Mouse (Mus musculus) megakaryocyte, embryonic 14.5 days (primary cell): ENCODE results near the gene Mfrp. TPM values are rescaled to one million over a fixed set of nuclear protein-coding genes. Genes with fewer than 3 reads are reported as not detected.

Experiments
- H3K27me3 ChIP-seq: replicated peaks from 2 replicates; pipeline ENCODE3; 2012; ENCODE audit warnings: inconsistent platforms
- H3K36me3 ChIP-seq: replicated peaks from 2 replicates; pipeline ENCODE3; 2012; ENCODE audit warnings: low read length, inconsistent platforms, mixed read lengths
- H3K4me1 ChIP-seq: 2 replicates; pipeline ENCODE4 v1.6.1; 2012; ENCODE audit warnings: inconsistent platforms
- H3K4me3 ChIP-seq: replicated peaks from 2 replicates; pipeline ENCODE3; 2012; ENCODE audit warnings: moderate library complexity, mild to moderate bottlenecking, inconsistent platforms
- H3K9me3 ChIP-seq: 2 replicates; pipeline ENCODE4 v1.6.1; 2012; ENCODE audit warnings: inconsistent platforms
- FLI1 ChIP-seq: IDR thresholded peaks from 2 replicates; pipeline ENCODE4 v1.6.1; 2012; ENCODE audit warnings: low read length, inconsistent platforms, mixed read lengths
- GATA1 ChIP-seq: IDR thresholded peaks from 3 replicates; pipeline ENCODE4 v1.6.1; 2012; ENCODE audit warnings: mixed read lengths, low read length, inconsistent platforms, borderline replicate concordance
- polyA plus RNA-seq: library from polyadenylated mRNA; stranded (reverse); fragments of >175 nt; gene quantifications from 2 replicates; pipeline ENCODE4 v1.2.3, GENCODE M21; 2012; ENCODE audit warnings: low replicate concordance; ENCODE audit not compliant: insufficient read depth

The Mfrp gene
- polyA plus RNA-seq, 1 experiment, result not detected

DNA sequence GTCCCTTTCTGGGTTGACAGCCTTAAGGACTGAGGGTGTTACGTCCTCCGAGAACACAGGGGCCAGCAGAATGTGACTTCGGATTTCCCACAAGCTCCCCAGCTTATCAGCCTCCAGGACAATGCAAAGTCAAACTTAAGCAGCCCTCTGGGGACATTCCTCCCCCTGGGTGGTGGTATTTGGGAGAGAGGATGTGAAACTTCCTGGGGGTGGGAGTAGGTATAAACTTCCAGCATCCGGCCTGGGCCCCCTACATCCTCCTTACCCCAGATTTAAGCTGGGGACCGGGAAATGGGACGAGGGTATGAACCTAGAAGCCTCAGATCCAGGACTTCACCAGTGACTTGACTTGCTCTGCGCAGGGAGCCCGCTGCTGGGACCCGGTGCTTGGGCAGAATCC is 28.1 kb downstream of the Mfrp start:
- peak overlapping the region; percentile 86 for H3K4me3 ChIP-seq
- H3K36me3 ChIP-seq, result no peaks in the 10 kb centered on the region
- no peaks in the 10 kb centered on the region for H3K9me3 ChIP-seq
- peaks cover 66% of the 10 kb centered on the region for H3K27me3 ChIP-seq
- peaks cover 69% of the 10 kb centered on the region for H3K4me1 ChIP-seq
- TF ChIP-seq GATA1, result no peak
- no peak for TF ChIP-seq FLI1

GRCm38 (mm10) chr9:44130034-44130433 is 28.5 kb downstream of the Mfrp start:
- Histone ChIP-seq H3K4me3 (peak overlapping the region; percentile 86), H3K36me3 (no peaks in the 10 kb centered on the region), H3K9me3 (no peaks in the 10 kb centered on the region), H3K4me1 (peaks cover 73% of the 10 kb centered on the region), H3K27me3 (peaks cover 70% of the 10 kb centered on the region)
- TF ChIP-seq GATA1 (no peak), FLI1 (no peak)

GRCm38 (mm10) chr9:44130581-44131275 is 29.2 kb downstream of the Mfrp start:
- TF ChIP-seq FLI1 (no peak), GATA1 (no peak)
- Histone ChIP-seq H3K36me3 (no peaks in the 10 kb centered on the region), H3K9me3 (no peaks in the 10 kb centered on the region), H3K27me3 (peaks cover 77% of the 10 kb centered on the region), H3K4me3 (peak overlapping the region; percentile 86), H3K4me1 (peaks cover 76% of the 10 kb centered on the region)

GRCm38 (mm10) chr9:44131276-44131590 is 29.7 kb downstream of the Mfrp start:
- Histone ChIP-seq H3K4me3 (no peak overlapping the region), H3K4me1 (peaks cover 76% of the 10 kb centered on the region), H3K36me3 (no peaks in the 10 kb centered on the region), H3K27me3 (peaks cover 82% of the 10 kb centered on the region), H3K9me3 (no peaks in the 10 kb centered on the region)
- no peak for TF ChIP-seq FLI1
- TF ChIP-seq GATA1, result no peak

GRCm38 (mm10) chr9:44132200-44132599 is 30.7 kb downstream of the Mfrp start:
- H3K4me1 ChIP-seq, result peaks cover 75% of the 10 kb centered on the region
- peaks cover 92% of the 10 kb centered on the region for H3K27me3 ChIP-seq
- H3K9me3 ChIP-seq, result no peaks in the 10 kb centered on the region
- TF ChIP-seq GATA1, result no peak
- TF ChIP-seq FLI1, result no peak
- H3K36me3 ChIP-seq, result no peaks in the 10 kb centered on the region
- H3K4me3 ChIP-seq, result no peak overlapping the region

- no peak for TF ChIP-seq GATA1
- no peak for TF ChIP-seq FLI1
- H3K27me3 ChIP-seq, result peaks cover 94% of the 10 kb centered on the region
- peaks cover 76% of the 10 kb centered on the region for H3K4me1 ChIP-seq
- no peaks in the 10 kb centered on the region for H3K9me3 ChIP-seq
- no peak overlapping the region for H3K4me3 ChIP-seq
- H3K36me3 ChIP-seq, result no peaks in the 10 kb centered on the region
These were observed 31.8 kb downstream of the Mfrp start for GRCm38 (mm10) chr9:44133287-44133686.

DNA sequence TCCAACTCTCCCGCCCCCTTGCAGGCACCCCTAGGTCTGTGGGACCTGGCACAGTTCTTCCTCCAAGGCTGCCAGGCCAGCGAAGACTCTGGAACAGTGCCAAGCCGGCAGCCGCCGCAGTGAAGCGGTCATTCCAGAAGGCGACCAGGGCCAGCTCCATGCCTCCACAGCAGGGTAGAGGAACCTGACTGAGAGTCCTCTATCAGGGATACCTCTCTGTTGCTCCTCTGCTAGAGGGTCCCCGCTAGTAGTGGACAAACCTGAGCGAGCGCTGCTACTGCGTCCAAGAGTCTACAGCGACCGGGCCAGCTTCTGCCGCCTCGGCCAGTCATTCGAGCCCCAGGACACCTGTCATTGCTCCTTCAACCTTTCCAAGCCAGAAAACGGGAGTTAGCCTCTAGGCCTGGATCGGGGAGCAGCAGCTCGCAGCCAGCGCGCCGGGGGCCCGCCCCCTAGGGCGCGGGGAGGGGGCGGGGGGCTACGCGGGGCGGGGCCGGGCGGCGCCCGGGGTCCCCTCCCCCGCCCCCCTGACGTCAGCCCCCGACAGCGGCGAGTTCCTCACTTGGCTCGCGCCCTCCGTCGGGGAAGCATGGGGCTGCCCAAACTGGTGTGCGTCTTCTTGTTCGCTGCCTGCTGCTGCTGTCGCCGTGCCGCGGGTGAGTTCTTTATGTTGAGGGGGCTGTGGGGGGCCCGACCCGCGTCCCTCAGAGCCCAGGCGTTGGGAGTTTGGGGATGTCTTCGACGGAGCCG is 32.7 kb downstream of the Mfrp start, which contains the start of gene Mcam:
TSS of gene Mcam (plus strand) at position 369 of the 750 bp plus-strand sequence.
- H3K4me3 ChIP-seq, result peak within 1 kb of the TSS; percentile 88
- H3K36me3 ChIP-seq, result peaks cover 1% of the 10 kb centered on the region
- peaks cover 87% of the 10 kb centered on the region for H3K27me3 ChIP-seq
- no peak for TF ChIP-seq GATA1
- no peak for TF ChIP-seq FLI1
- no peaks in the 10 kb centered on the region for H3K9me3 ChIP-seq
- peaks cover 78% of the 10 kb centered on the region for H3K4me1 ChIP-seq

DNA sequence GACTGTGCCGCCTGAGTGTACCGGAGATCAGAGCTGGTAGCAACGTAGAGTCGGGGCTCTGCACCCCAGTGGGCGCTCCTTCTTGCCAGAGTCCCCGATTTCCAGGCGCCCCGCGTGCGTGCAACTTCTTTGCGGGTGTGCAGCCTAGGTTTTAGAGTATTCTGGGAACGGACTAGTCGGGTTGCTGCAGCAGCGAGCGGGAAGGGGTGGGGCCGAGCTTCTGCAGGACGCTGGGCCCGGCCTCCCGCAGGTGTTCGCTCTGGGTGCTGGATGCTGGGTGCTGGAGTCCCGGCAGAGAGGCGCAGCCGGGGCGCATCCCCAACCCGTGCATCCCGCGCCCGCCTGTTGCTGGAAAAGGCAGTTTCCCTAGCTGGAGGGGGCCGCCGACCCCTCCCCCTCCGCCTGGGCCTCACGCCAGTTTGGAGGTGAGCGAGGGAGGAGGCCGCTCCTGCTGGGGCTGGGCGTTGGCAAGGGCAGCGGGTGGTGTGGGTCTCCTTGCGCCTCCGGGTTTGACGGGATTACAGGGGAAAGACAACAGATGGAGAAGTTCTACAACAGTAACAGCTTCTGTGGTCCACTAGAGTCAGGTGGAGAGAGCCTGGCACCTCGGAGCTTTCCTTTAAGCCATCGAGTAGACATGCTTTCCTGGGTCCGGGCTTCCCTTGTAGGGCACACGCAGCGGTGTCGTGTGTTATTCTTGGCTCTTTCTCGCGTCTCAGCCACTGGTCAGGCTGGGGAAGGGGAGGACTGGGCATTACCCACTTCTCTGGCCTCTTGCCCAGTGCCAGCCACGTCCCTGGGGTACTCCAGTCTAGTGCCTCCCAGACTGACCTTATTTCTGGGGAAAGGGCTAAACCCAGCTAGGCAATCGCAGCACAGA is 33.6 kb downstream of the Mfrp start:
- Histone ChIP-seq H3K36me3 (peaks cover 8% of the 10 kb centered on the region), H3K4me3 (peak overlapping the region; percentile 88), H3K9me3 (no peaks in the 10 kb centered on the region), H3K4me1 (peaks cover 76% of the 10 kb centered on the region), H3K27me3 (peaks cover 82% of the 10 kb centered on the region)
- no peak for TF ChIP-seq GATA1
- no peak for TF ChIP-seq FLI1

DNA sequence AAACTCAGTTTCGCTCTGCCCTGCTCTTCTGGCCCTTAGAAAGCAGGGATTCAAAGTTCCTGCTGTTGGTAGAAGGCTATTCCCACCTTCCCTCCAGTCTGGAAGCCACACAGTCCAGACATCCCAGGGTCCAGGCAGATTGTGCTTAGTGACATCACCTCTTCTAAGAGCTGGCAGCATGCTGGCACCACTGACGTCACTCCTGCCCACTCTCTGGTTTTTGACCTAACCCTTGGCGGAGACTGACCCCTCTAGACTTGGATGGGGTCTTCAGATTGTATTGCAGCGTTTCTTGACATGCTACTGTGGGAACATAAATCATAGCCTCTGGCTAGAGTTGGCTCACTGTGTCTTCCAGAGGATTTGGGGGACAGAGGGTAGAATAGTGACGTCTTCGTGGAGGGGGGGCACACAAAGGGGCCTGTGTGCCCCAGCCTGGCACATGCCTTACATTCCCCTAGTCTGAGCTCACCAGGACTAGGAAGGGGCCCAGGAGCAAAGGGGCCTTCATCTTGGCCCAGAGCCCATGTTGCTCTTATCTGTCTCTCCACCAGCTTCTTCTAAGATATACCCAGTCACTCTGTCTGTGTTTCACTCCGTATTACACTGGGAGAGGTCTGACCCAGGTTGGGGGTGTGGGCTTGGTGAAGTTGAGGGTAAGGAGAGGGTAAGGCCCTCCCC is 34.3 kb downstream of the Mfrp start:
- Histone ChIP-seq H3K4me3 (peak overlapping the region; percentile 88), H3K27me3 (peaks cover 74% of the 10 kb centered on the region), H3K4me1 (peaks cover 75% of the 10 kb centered on the region), H3K36me3 (peaks cover 16% of the 10 kb centered on the region), H3K9me3 (no peaks in the 10 kb centered on the region)
- no peak for TF ChIP-seq FLI1
- TF ChIP-seq GATA1, result no peak

- peaks cover 33% of the 10 kb centered on the region for H3K36me3 ChIP-seq
- peaks cover 69% of the 10 kb centered on the region for H3K4me1 ChIP-seq
- TF ChIP-seq GATA1, result no peak
- no peak for TF ChIP-seq FLI1
- no peaks in the 10 kb centered on the region for H3K9me3 ChIP-seq
- peaks cover 58% of the 10 kb centered on the region for H3K27me3 ChIP-seq
- H3K4me3 ChIP-seq, result peak overlapping the region; percentile 42
These were observed 36.3 kb downstream of the Mfrp start for GRCm38 (mm10) chr9:44137846-44138245.
